Mouse (Mus musculus): ENCODE results near the gene Ank. TPM values are rescaled to one million over a fixed set of nuclear protein-coding genes. Genes with fewer than 3 reads are reported as not detected.

Gene Ank
- total and polyA plus RNA-seq, 3 experiments, result 176 to 225 (median 196) TPM

DNA sequence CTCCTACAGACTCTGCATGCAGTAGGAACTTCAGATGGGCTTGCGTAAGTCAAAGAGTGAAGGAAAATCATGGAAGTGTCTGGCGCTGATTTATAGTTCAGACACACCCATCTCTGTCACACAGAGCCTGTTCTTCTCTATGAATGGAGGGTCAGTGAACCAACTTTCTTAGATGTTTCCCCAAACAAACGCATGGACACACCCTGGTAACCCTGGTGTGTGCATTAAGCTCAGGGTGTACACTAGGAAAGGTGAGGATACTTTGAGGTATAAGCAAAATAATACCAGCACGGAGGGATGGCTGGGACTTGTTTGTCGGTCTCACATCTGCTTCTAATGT lies 19.8 kb downstream of the Ank start:
- no peaks in the 10 kb centered on the region for H3K27me3 ChIP-seq (ENCODE audit: control insufficient read depth, insufficient read depth, low read length)
- H3K27ac ChIP-seq, result peak overlapping the region; percentile 73
- DNase-seq, result no peak
- no peak overlapping the region for H3K4me3 ChIP-seq
- no peaks in the 10 kb centered on the region for H3K36me3 ChIP-seq (ENCODE audit: control insufficient read depth, insufficient read depth, low read length)
- 63% methylated on average over 5 of the region's 5 CpGs for WGBS
- TF ChIP-seq EP300 (IDR thresholded peaks at IDR 0.05; ENCODE audit: insufficient read depth, low read depth, low read length) (no peak), POLR2A (IDR thresholded peaks at IDR 0.05; ENCODE audit: insufficient read depth, low read depth, low read length) (no peak), CTCF (IDR thresholded peaks at IDR 0.05) (no peak)
- H3K9ac ChIP-seq (ENCODE audit: low read depth, low read length), result peak overlapping the region; percentile 16; the same call in 1 of the 2 replicates
- no peaks in the 10 kb centered on the region; the same call in 1 of the 2 replicates for H3K79me2 ChIP-seq (replicated peaks; ENCODE audit: control insufficient read depth, insufficient read depth, low read length)
- intact Hi-C loops (cut with DNase I), result no loop called here
- peaks cover 15% of the 10 kb centered on the region for H3K4me1 ChIP-seq (ENCODE audit: control insufficient read depth, insufficient read depth, low read length)

DNA sequence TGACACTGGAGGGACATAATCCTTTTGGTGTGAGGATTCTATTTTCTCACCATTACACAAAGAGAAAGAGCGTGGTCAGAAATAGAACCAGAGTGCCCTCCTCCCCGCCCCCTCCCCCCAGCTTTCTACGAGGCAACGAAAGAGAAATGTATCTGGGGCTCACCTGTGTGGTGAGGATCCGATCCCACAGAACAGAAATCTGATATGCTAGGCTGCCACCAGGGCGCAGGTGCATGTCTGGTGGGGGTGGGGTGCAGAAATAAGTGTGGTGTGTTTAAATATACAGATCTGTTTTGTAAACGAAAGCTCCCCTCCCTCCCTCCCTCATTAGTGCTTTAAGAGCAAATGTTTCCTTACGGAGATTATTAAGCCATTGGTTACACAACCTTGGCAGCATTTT lies 20.6 kb downstream of the Ank start:
- intact Hi-C loops (cut with DNase I), result no loop called here
- H3K4me1 ChIP-seq (ENCODE audit: control insufficient read depth, insufficient read depth, low read length), result peaks cover 12% of the 10 kb centered on the region
- no peak overlapping the region for H3K4me3 ChIP-seq
- WGBS, result 65% methylated on average over 8 of the region's 8 CpGs
- no peak for DNase-seq
- no peaks in the 10 kb centered on the region for H3K27me3 ChIP-seq (ENCODE audit: control insufficient read depth, insufficient read depth, low read length)
- H3K9ac ChIP-seq (ENCODE audit: low read depth, low read length), result no peak overlapping the region; the same call in 1 of the 2 replicates
- TF ChIP-seq EP300 (IDR thresholded peaks at IDR 0.05; ENCODE audit: insufficient read depth, low read depth, low read length) (no peak), POLR2A (IDR thresholded peaks at IDR 0.05; ENCODE audit: insufficient read depth, low read depth, low read length) (no peak), CTCF (IDR thresholded peaks at IDR 0.05) (no peak)
- no peaks in the 10 kb centered on the region for H3K36me3 ChIP-seq (ENCODE audit: control insufficient read depth, insufficient read depth, low read length)
- peak overlapping the region; percentile 73 for H3K27ac ChIP-seq
- H3K79me2 ChIP-seq (replicated peaks; ENCODE audit: control insufficient read depth, insufficient read depth, low read length), result no peaks in the 10 kb centered on the region; the same call in 1 of the 2 replicates

DNA sequence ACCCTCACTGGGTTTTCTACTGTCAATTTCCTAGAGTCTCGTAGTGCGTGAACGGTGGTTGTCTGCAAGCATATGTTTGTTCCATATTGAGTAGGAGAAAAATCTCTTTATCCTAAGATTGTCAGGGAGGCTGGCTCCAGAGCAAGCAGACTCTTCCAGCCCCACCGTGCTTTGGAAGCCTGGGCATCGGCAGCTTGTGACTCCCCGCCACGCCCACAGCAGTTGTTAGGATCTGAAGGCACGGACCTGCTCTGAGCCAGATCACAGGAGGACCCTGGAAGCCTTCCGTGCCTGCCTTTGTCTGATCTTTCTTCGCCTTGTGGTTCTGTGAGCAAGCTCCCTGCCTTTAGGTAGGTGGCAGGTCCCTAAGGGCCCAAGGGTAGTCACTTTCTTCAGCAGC lies 21.6 kb downstream of the Ank start:
- Histone ChIP-seq H3K27ac (peak overlapping the region; percentile 12), H3K9ac (ENCODE audit: low read depth, low read length) (no peak overlapping the region; the same call in 1 of the 2 replicates), H3K27me3 (ENCODE audit: control insufficient read depth, insufficient read depth, low read length) (no peaks in the 10 kb centered on the region), H3K79me2 (replicated peaks; ENCODE audit: control insufficient read depth, insufficient read depth, low read length) (no peaks in the 10 kb centered on the region; the same call in 1 of the 2 replicates), H3K4me3 (no peak overlapping the region), H3K36me3 (ENCODE audit: control insufficient read depth, insufficient read depth, low read length) (no peaks in the 10 kb centered on the region), H3K4me1 (ENCODE audit: control insufficient read depth, insufficient read depth, low read length) (peaks cover 14% of the 10 kb centered on the region)
- intact Hi-C loops (cut with DNase I), result no loop called here
- TF ChIP-seq EP300 (IDR thresholded peaks at IDR 0.05; ENCODE audit: insufficient read depth, low read depth, low read length), result no peak
- no peak for TF ChIP-seq CTCF (IDR thresholded peaks at IDR 0.05)
- TF ChIP-seq POLR2A (IDR thresholded peaks at IDR 0.05; ENCODE audit: insufficient read depth, low read depth, low read length), result no peak
- WGBS, result 59% methylated on average over 10 of the region's 10 CpGs
- DNase-seq, result no peak

DNA sequence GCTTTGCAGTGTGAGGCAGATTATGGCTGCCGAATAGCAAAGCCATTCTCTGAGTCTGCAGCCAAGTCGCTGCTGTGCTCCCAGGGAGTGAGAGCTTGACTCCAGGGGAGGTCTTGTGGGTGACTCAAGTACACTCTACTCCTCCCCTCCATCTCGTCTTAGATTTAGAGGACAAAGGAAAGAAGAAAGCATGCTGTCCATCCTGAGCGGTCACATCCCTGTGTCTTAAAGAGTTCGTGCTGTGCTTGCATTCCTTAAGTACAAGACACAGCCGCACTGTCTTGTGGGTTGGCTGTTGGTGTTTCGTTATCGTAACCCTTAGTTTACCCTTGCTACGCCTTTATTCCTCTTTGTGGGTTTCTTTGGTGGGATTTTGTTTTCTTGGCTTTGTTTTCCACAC lies 24.2 kb downstream of the Ank start:
- H3K4me3 ChIP-seq, result no peak overlapping the region
- no peak for DNase-seq
- H3K27ac ChIP-seq, result no peak overlapping the region
- WGBS, result 81% methylated on average over 9 of the region's 9 CpGs
- no peak for TF ChIP-seq POLR2A (IDR thresholded peaks at IDR 0.05; ENCODE audit: insufficient read depth, low read depth, low read length)
- TF ChIP-seq CTCF (IDR thresholded peaks at IDR 0.05), result no peak
- TF ChIP-seq EP300 (IDR thresholded peaks at IDR 0.05; ENCODE audit: insufficient read depth, low read depth, low read length), result no peak
- H3K9ac ChIP-seq (ENCODE audit: low read depth, low read length), result no peak overlapping the region
- no peaks in the 10 kb centered on the region for H3K27me3 ChIP-seq (ENCODE audit: control insufficient read depth, insufficient read depth, low read length)
- intact Hi-C loops (cut with DNase I), result no loop called here
- no peaks in the 10 kb centered on the region; the same call in 1 of the 2 replicates for H3K79me2 ChIP-seq (replicated peaks; ENCODE audit: control insufficient read depth, insufficient read depth, low read length)
- peaks cover 5% of the 10 kb centered on the region; the same call in 1 of the 2 replicates for H3K36me3 ChIP-seq (ENCODE audit: control insufficient read depth, insufficient read depth, low read length)
- peaks cover 17% of the 10 kb centered on the region for H3K4me1 ChIP-seq (ENCODE audit: control insufficient read depth, insufficient read depth, low read length)

- WGBS, result 73% methylated on average over 8 of the region's 8 CpGs
- TF ChIP-seq CTCF (IDR thresholded peaks at IDR 0.05) (no peak), POLR2A (IDR thresholded peaks at IDR 0.05; ENCODE audit: insufficient read depth, low read depth, low read length) (no peak), EP300 (IDR thresholded peaks at IDR 0.05; ENCODE audit: insufficient read depth, low read depth, low read length) (no peak)
- no peak for DNase-seq
- H3K27me3 ChIP-seq (ENCODE audit: control insufficient read depth, insufficient read depth, low read length), result no peaks in the 10 kb centered on the region
- peaks cover 14% of the 10 kb centered on the region for H3K4me1 ChIP-seq (ENCODE audit: control insufficient read depth, insufficient read depth, low read length)
- intact Hi-C loops (cut with DNase I), result no loop called here
- peaks cover 6% of the 10 kb centered on the region; the same call in 1 of the 2 replicates for H3K36me3 ChIP-seq (ENCODE audit: control insufficient read depth, insufficient read depth, low read length)
- no peaks in the 10 kb centered on the region; the same call in 1 of the 2 replicates for H3K79me2 ChIP-seq (replicated peaks; ENCODE audit: control insufficient read depth, insufficient read depth, low read length)
- no peak overlapping the region for H3K4me3 ChIP-seq
- no peak overlapping the region; the same call in 1 of the 2 replicates for H3K27ac ChIP-seq
- no peak overlapping the region for H3K9ac ChIP-seq (ENCODE audit: low read depth, low read length)
Measured at GRCm38 (mm10) chr15:27491425-27492070, 25.1 kb downstream of the Ank start.

DNA sequence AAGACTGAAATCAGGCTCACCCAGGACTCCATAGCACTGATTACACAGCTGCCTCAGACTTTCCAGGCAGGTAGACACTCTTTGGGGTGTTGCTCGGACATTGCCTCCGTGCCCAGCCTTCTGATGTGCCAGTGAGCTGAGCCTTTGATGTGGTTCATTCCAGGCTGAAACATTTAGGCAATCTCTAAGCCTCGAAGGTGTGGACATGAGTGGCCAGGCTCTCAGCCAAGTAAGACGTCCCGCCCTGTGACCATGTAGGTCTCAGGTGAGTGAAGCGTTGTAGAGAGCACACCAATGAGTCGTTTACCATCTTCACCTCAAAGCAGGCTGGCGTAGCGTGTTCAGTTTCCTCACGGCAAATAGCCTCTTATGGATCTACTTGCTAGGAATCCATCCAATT lies 25.7 kb downstream of the Ank start:
- TF ChIP-seq POLR2A (IDR thresholded peaks at IDR 0.05; ENCODE audit: insufficient read depth, low read depth, low read length) (no peak), CTCF (IDR thresholded peaks at IDR 0.05) (no peak)
- Histone ChIP-seq H3K27ac (no peak overlapping the region), H3K4me3 (no peak overlapping the region), H3K9ac (ENCODE audit: low read depth, low read length) (no peak overlapping the region), H3K79me2 (replicated peaks; ENCODE audit: control insufficient read depth, insufficient read depth, low read length) (no peaks in the 10 kb centered on the region), H3K4me1 (ENCODE audit: control insufficient read depth, insufficient read depth, low read length) (peaks cover 16% of the 10 kb centered on the region), H3K27me3 (ENCODE audit: control insufficient read depth, insufficient read depth, low read length) (no peaks in the 10 kb centered on the region), H3K36me3 (ENCODE audit: control insufficient read depth, insufficient read depth, low read length) (peaks cover 6% of the 10 kb centered on the region; the same call in 1 of the 2 replicates)
- DNase-seq, result no peak
- 71% methylated on average over 10 of the region's 10 CpGs for WGBS
- intact Hi-C loops (cut with DNase I), result no loop called here
